19 mouse cellular contexts compared by ENCODE assay signal in the genomic region with DNA sequence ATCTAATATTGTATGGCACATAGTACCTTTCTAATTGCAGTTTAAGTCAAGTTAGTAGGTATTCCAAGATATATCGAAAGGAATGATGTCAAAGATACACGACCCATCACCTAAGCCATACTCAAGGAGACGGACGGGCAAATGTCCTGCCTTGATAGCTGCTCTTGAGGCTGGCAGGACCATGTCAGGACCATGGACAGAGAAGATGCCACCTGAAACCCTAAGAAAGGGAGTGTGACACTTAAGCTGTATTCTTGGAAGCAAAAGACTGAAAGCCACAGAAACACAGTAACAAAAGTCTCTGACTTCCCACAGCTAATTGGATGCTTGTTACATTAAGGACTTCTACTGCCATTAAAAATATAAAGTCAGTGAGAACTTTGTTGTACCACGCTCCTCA.
A peak's percentile ranks its signal among the peaks of the same experiment; 100 is the strongest.
DNase-seq lines count a peak whose midpoint lies in the region; ATAC-seq and TF ChIP-seq lines count a peak whose summit lies in the region.
"Had no signal": no experiment of that assay in that cellular context is flagged by ENCODE, and none has a peak within 500 bp of the region (broad histone marks: within the 10 kb centered on the region; RNA-seq: fewer than 3 reads in every experiment).

No protein-coding gene starts in this region.

- TF ChIP-seq CTCF in stomach, postnatal 0 days (IDR thresholded peaks at IDR 0.05; ENCODE audit: low read depth) = no peak

- H3K36me3 ChIP-seq in stomach, postnatal 0 days (ENCODE audit: control insufficient read depth, insufficient read depth, low read length) = no peaks in the 10 kb centered on the region
- no peaks in the 10 kb centered on the region for H3K36me3 ChIP-seq in liver, embryonic 12.5 days
- H3K36me3 ChIP-seq: embryonic facial prominence, embryonic 15.5 days; heart, embryonic 12.5 days; limb, embryonic 12.5 days; midbrain, embryonic 12.5 days; neural tube, embryonic 12.5 days had no signal

- H3K4me3 ChIP-seq in stomach, postnatal 0 days (ENCODE audit: low read depth, low read length) = no peak overlapping the region
- H3K4me3 ChIP-seq in liver, embryonic 12.5 days = no peak overlapping the region
- H3K4me3 ChIP-seq: embryonic facial prominence, embryonic 15.5 days; heart, embryonic 12.5 days; limb, embryonic 12.5 days; midbrain, embryonic 12.5 days; neural tube, embryonic 12.5 days had no signal

- no peak overlapping the region for H3K27ac ChIP-seq in stomach, postnatal 0 days (replicated peaks)
- H3K27ac ChIP-seq in liver, embryonic 12.5 days = no peak overlapping the region
- H3K27ac ChIP-seq: embryonic facial prominence, embryonic 15.5 days; hindbrain, embryonic 14.5 days; limb, embryonic 12.5 days; midbrain, embryonic 12.5 days; neural tube, embryonic 12.5 days had no signal

- H3K9me3 ChIP-seq in stomach, postnatal 0 days (ENCODE audit: control insufficient read depth, low read length) = no peaks in the 10 kb centered on the region
- H3K9me3 ChIP-seq in liver, embryonic 12.5 days (replicated peaks) = no peaks in the 10 kb centered on the region
- H3K9me3 ChIP-seq: embryonic facial prominence, embryonic 15.5 days; heart, embryonic 12.5 days; limb, embryonic 12.5 days; midbrain, embryonic 12.5 days; neural tube, embryonic 12.5 days had no signal

- H3K4me2 ChIP-seq in stomach, postnatal 0 days (replicated peaks; ENCODE audit: low read depth) = no peak overlapping the region
- no peak overlapping the region for H3K4me2 ChIP-seq in liver, embryonic 12.5 days
- H3K4me2 ChIP-seq: embryonic facial prominence, embryonic 15.5 days; heart, embryonic 12.5 days; hindbrain, embryonic 14.5 days; limb, embryonic 12.5 days; midbrain, embryonic 12.5 days; neural tube, embryonic 12.5 days had no signal

- DNase-seq in heart, postnatal 10 days = peak; percentile 2 to 7
- DNase-seq in heart, adult 9 months (ENCODE audit: low spot score in 2 of 2) = no peak
- DNase-seq in ovary, postnatal 36 days (ENCODE audit: low spot score) = peak; percentile 11
- no peak for DNase-seq in ovary, adult 18-20 months (ENCODE audit: low spot score)
- DNase-seq in embryo, embryonic 9.5 days (ENCODE audit: extremely low spot score) = peak; percentile 17
- peak; percentile 21 for DNase-seq in stomach, postnatal 0 days (ENCODE audit: low spot score)
- no peak for DNase-seq in cerebellum, adult 11 months
- DNase-seq: cerebellum, adult 9-11 months; gastrocnemius, postnatal 10 days; lung, adult 18-20 months; thymus, postnatal 14 days had no signal

- no peak for ATAC-seq in stomach, postnatal 0 days (ENCODE audit: low FRiP score, low TSS enrichment)
- ATAC-seq in liver, embryonic 12.5 days = no peak
- ATAC-seq: forebrain, embryonic 14.5 days had no signal

- no peak for TF ChIP-seq EP300 in stomach, postnatal 0 days (optimal IDR thresholded peaks at IDR 0.05)

- no peaks in the 10 kb centered on the region for H3K27me3 ChIP-seq in stomach, postnatal 0 days (ENCODE audit: control insufficient read depth, insufficient read depth, low read length)
- no peaks in the 10 kb centered on the region for H3K27me3 ChIP-seq in liver, embryonic 12.5 days (replicated peaks)
- H3K27me3 ChIP-seq: embryonic facial prominence, embryonic 15.5 days; heart, embryonic 12.5 days; limb, embryonic 12.5 days; midbrain, embryonic 12.5 days; neural tube, embryonic 12.5 days had no signal

- intact Hi-C loops in heart, postnatal 10 days (cut with DNase I) = no loop called here

- no peaks in the 10 kb centered on the region for H3K4me1 ChIP-seq in stomach, postnatal 0 days (replicated peaks; ENCODE audit: control insufficient read depth, insufficient read depth)
- H3K4me1 ChIP-seq in liver, embryonic 12.5 days = no peaks in the 10 kb centered on the region
- H3K4me1 ChIP-seq: embryonic facial prominence, embryonic 15.5 days; heart, embryonic 12.5 days; limb, embryonic 12.5 days had no signal

- 67% methylated on average over 5 of the region's 5 CpGs for WGBS in stomach, postnatal 0 days
- 64% methylated on average over 5 of the region's 5 CpGs for WGBS in liver, embryonic 12.5 days (ENCODE audit: insufficient replicate concordance)

- H3K9ac ChIP-seq in stomach, postnatal 0 days (ENCODE audit: low read length) = no peak overlapping the region
- H3K9ac ChIP-seq in liver, embryonic 12.5 days = no peak overlapping the region
- H3K9ac ChIP-seq: embryonic facial prominence, embryonic 15.5 days; heart, embryonic 12.5 days; hindbrain, embryonic 14.5 days; limb, embryonic 12.5 days; midbrain, embryonic 12.5 days; neural tube, embryonic 12.5 days had no signal

Comparison
In these comparisons a context has a peak if more than half of its experiments do, and no peak if none do; other contexts are left out.
1. DNase-seq: peak in heart, postnatal 10 days (2 of 2), ovary, postnatal 36 days (single experiment), embryo, embryonic 9.5 days (single experiment) and stomach, postnatal 0 days (single experiment); none in heart, adult 9 months (0 of 2), ovary, adult 18-20 months (single experiment) and cerebellum, adult 11 months (single experiment).